Mouse (Mus musculus) lung, adult 2 months (tissue): ENCODE measurements around the gene Elovl3.

Experiments
- CTCF ChIP-seq: fragments of 200-500 bp; IDR thresholded peaks from 2 replicates; pipeline ENCODE4 v1.5.1; 2011; ENCODE audit warnings: mild to moderate bottlenecking, low read length, control low read depth; ENCODE audit not compliant: insufficient read depth
- POLR2A ChIP-seq: fragments of 200-500 bp; IDR thresholded peaks from 2 replicates; pipeline ENCODE4 v1.6.1; 2011; ENCODE audit warnings: low read depth, mild to moderate bottlenecking, control low read depth, low read length, borderline replicate concordance; ENCODE audit errors: extremely low read depth

DNA sequence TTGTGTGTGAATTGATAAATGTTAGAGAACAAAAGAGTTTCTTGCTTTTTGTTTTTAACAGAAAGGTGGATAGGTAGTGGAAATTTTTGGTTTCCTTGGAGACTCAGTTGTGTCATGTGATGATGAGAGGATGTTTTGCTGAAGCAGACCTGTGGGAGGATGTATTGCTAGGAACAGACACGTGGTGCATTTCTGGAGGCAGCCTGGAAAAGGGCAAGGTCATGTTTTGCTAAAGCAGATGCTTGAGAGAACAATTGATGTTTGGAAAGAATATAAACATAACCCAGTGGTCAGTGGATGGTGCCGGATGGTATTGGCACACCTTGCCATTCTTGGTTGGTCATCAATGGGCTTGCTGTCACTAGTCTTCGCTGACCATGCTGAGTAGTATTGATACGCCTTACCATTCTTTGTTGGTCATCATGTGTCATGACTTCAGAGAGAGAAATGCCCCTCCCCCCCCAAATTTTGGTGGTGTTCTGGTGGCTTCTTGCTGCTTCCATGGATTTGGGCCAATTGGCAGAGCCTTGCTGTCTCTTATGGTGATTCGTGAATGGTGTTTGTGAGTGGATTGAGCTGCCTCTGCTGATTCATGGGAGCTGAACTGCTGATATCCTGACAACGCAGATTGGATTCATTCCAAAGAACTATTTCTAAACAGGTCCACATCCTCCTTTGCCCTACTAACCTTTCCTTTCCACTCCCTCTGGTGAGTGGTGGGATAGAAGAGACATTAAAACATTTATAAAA, 28.1 kb upstream of the Elovl3 start:
- TF ChIP-seq CTCF, result no peak
- TF ChIP-seq POLR2A, result no peak
